Mouse (Mus musculus) embryonic facial prominence, embryonic 12.5 days (tissue): Measurements from ENCODE around the gene Lrrc23. TPM values are rescaled to one million over a fixed set of nuclear protein-coding genes. Genes with fewer than 3 reads are reported as not detected.
A peak's percentile ranks its signal among the peaks of the same experiment; 100 is the strongest.

Source experiments
- ATAC-seq: fragments of 200-750 bp; cut with Nextera tagmentation; 2 replicates; pipeline ENCODE4 v1.8.0; 2017; ENCODE audit not compliant: insufficient number of reproducible peaks, insufficient read depth, low FRiP score, low TSS enrichment
- H3K27ac ChIP-seq: fragments of 300-500 bp; sonication (generic); 2 replicates; pipeline ENCODE4 v1.5.1; 2016; ENCODE audit warnings: mild to moderate bottlenecking
- H3K27me3 ChIP-seq: fragments of 300-500 bp; sonication (generic); 2 replicates; pipeline ENCODE4 v1.6.1; 2016; ENCODE audit warnings: mild to moderate bottlenecking, moderate library complexity
- H3K36me3 ChIP-seq: fragments of 300-500 bp; sonication (generic); 2 replicates; pipeline ENCODE4 v1.6.1; 2016; ENCODE audit warnings: mild to moderate bottlenecking
- H3K4me1 ChIP-seq: fragments of 300-500 bp; sonication (generic); 2 replicates; pipeline ENCODE4 v1.6.1; 2016
- H3K4me2 ChIP-seq: fragments of 300-500 bp; sonication (generic); replicated peaks from 2 replicates; pipeline ENCODE4 v1.6.1; 2016; ENCODE audit warnings: mild to moderate bottlenecking, moderate library complexity
- H3K4me3 ChIP-seq: fragments of 300-500 bp; sonication (generic); 2 replicates; pipeline ENCODE4 v1.5.1; 2016; ENCODE audit warnings: mild to moderate bottlenecking
- H3K9ac ChIP-seq: fragments of 300-500 bp; sonication (generic); 2 replicates; pipeline ENCODE4 v1.6.1; 2016; ENCODE audit warnings: mild to moderate bottlenecking, moderate library complexity
- H3K9me3 ChIP-seq: fragments of 300-500 bp; sonication (generic); 2 replicates; pipeline ENCODE4 v1.6.1; 2016; ENCODE audit warnings: mild to moderate bottlenecking, moderate library complexity
- WGBS: fragments of 180-500 bp; shearing (Covaris S2); methylation state at CpG from one replicate; pipeline ENCODE4 v1.1.7; 2016; 5-methylcytosine and 5-hydroxymethylcytosine counted together
- polyA plus RNA-seq: library from polyadenylated mRNA; unstranded; fragments of >200 nt; fragmentation: Nextera tagmentation; extraction: Ambion mirVana; gene quantifications from 2 replicates; pipeline ENCODE4 v1.2.1, GENCODE M21; 2016

Gene Lrrc23
- polyA plus RNA-seq = 0.59 and 1.0 TPM in 2 replicates

DNA sequence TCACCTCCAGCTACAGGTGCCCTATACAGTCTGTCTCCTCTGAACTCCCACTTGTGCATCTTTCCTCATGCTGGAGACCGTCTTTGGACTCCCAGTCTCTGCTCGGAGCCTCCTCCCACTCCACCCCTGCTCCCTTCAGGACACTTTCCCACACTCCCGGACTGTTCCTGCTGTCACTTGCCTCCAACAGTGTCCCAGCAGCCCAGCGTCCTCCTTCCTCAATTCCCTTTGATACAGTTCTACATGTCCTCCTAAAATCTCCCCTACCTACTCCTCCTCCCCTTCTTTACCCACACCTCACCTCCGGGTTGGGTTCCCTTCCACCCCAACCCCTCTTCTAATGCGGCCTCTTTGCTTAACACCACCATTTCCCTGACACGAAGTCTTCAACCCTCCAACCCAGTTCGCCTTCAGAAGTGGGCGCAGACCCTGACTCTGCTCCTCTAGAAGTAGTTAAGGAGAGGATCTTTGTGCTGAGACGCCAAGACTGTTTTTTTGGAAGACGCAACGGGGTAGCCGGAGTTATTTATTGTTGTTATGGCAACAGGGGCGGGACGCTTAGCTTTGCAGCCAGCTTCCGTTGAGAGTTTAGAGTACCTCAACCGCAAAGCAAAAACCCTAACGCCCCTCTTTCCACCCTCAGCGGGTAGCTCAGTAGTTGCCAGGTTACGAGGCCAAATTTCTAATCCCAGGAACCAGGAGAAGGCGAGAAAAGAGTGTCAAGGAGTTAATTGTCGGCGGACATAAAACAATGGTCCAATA is at the start of gene Lrrc23:
TSS of gene Lrrc23 (minus strand) at position 506 of the 762 bp plus-strand sequence.
- H3K4me1 ChIP-seq = peaks cover 11% of the 10 kb centered on the region; the same call in 1 of the 2 replicates
- 0 out of 2 replicates have a peak, but pooled peaks have one; percentile 3 for ATAC-seq
- H3K9me3 ChIP-seq = no peaks in the 10 kb centered on the region
- H3K9ac ChIP-seq = peak within 1 kb of the TSS; percentile 2; the same call in 1 of the 2 replicates
- H3K36me3 ChIP-seq = no peaks in the 10 kb centered on the region
- peak within 1 kb of the TSS; percentile 70 for H3K4me2 ChIP-seq
- 2% methylated on average over 23 of the region's 23 CpGs for WGBS
- H3K27ac ChIP-seq = no peak within 1 kb of the TSS
- peak within 1 kb of the TSS; percentile 37 for H3K4me3 ChIP-seq
- H3K27me3 ChIP-seq = peaks cover 5% of the 10 kb centered on the region

GRCm38 (mm10) chr6:124828101-124828592 is 48.6 kb upstream of the Lrrc23 start:
- Histone ChIP-seq H3K9ac (peak overlapping the region; percentile 69), H3K27ac (peak overlapping the region; percentile 79; the same call in 1 of the 2 replicates), H3K27me3 (no peaks in the 10 kb centered on the region), H3K9me3 (no peaks in the 10 kb centered on the region), H3K4me3 (peak overlapping the region; percentile 62), H3K4me2 (peak overlapping the region; percentile 88), H3K36me3 (peaks cover 50% of the 10 kb centered on the region), H3K4me1 (peaks cover 23% of the 10 kb centered on the region)
- WGBS = 25% methylated on average over 10 of the region's 10 CpGs
- ATAC-seq = no peak

DNA sequence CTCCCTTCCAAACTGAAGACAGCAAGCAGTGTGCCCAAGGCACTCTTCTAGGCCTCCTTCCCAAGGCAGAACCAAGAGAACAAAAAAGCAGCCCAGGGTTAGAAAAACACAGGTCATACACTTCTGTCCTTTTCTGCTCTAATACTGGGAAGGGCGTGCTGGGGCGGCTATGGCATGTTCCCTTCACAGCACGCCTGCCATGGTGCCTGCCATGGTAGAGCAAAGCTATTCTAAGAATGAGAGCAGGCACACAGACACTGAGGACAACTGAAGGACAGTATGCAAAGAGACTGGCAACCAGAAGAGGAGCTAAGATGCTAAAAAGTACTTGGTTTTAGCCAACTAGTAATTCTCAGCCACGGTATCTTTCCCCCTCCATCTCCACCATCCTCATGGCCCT is 42.5 kb upstream of the Lrrc23 start:
- no peak for ATAC-seq
- peaks cover 95% of the 10 kb centered on the region for H3K36me3 ChIP-seq

DNA sequence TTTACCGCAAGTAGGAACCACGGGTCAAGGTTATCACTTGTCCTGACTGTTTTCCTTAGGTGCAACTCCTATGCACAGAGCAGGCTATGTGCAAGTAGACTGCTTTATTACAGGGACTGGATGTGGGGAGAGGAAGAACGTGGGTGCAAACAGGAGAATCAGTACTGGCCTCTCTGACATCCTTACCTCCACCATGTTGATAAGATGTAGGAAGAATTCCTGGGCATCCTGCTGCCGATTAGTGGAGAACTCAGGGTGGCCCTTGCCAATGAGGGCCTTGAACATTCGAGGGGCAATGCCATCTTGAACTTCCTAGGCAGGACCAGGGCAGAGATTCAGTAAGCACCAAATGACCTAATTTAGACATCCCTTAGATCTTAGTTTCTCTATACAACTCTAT is 41.4 kb upstream of the Lrrc23 start:
- WGBS = 91% methylated on average over 5 of the region's 5 CpGs
- Histone ChIP-seq H3K9me3 (no peaks in the 10 kb centered on the region), H3K4me3 (no peak overlapping the region), H3K27me3 (no peaks in the 10 kb centered on the region), H3K9ac (no peak overlapping the region), H3K27ac (no peak overlapping the region), H3K4me1 (no peaks in the 10 kb centered on the region), H3K4me2 (no peak overlapping the region), H3K36me3 (peaks cover 100% of the 10 kb centered on the region)
- no peak for ATAC-seq

More for the DNA sequence above, 42.5 kb upstream of the Lrrc23 start:
- Histone ChIP-seq H3K27ac (no peak overlapping the region), H3K4me1 (no peaks in the 10 kb centered on the region), H3K9ac (no peak overlapping the region), H3K9me3 (no peaks in the 10 kb centered on the region), H3K27me3 (no peaks in the 10 kb centered on the region), H3K4me2 (no peak overlapping the region), H3K4me3 (no peak overlapping the region)
- WGBS = 94% methylated on average over 4 of the region's 4 CpGs

GRCm38 (mm10) chr6:124817971-124818370 is 38.4 kb upstream of the Lrrc23 start:
- H3K27me3 ChIP-seq = no peaks in the 10 kb centered on the region
- peaks cover 11% of the 10 kb centered on the region for H3K4me1 ChIP-seq
- no peak overlapping the region for H3K9ac ChIP-seq
- peaks cover 80% of the 10 kb centered on the region for H3K36me3 ChIP-seq
- ATAC-seq = no peak
- no peak overlapping the region for H3K27ac ChIP-seq
- H3K4me3 ChIP-seq = no peak overlapping the region
- no peaks in the 10 kb centered on the region for H3K9me3 ChIP-seq
- H3K4me2 ChIP-seq = no peak overlapping the region
- 94% methylated on average over 8 of the region's 8 CpGs for WGBS

- Histone ChIP-seq H3K27me3 (no peaks in the 10 kb centered on the region), H3K4me1 (peaks cover 15% of the 10 kb centered on the region), H3K27ac (no peak overlapping the region), H3K4me2 (no peak overlapping the region), H3K9ac (no peak overlapping the region), H3K36me3 (peaks cover 76% of the 10 kb centered on the region), H3K9me3 (no peaks in the 10 kb centered on the region), H3K4me3 (no peak overlapping the region)
- no peak for ATAC-seq
- 96% methylated on average over 8 of the region's 8 CpGs for WGBS
Measured at GRCm38 (mm10) chr6:124817563-124817962, 38.0 kb upstream of the Lrrc23 start.

DNA sequence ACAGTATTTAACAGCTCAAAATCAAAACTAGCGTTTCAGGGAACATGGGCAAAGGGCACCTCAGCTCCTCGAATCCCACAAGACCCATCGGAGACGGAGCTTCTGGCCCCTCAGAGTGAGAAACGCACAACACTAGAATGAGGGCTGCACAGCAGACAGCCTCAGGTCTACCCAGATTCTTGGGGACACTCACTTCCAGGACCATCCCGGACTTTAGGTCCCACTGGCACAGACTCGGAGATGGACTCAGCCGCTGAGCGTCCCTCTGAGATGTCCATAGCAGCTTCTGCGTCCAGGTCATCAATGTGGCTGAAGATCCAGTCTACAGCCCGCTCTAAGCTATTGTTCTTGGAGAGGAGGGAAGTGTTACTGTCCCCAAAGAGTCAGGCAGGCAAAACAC is 37.6 kb upstream of the Lrrc23 start:
- no peak overlapping the region for H3K4me2 ChIP-seq
- H3K36me3 ChIP-seq = peaks cover 74% of the 10 kb centered on the region
- H3K27ac ChIP-seq = no peak overlapping the region
- H3K9ac ChIP-seq = no peak overlapping the region
- H3K9me3 ChIP-seq = no peaks in the 10 kb centered on the region
- H3K4me1 ChIP-seq = peaks cover 19% of the 10 kb centered on the region
- no peak overlapping the region for H3K4me3 ChIP-seq
- no peaks in the 10 kb centered on the region for H3K27me3 ChIP-seq
- no peak for ATAC-seq
- WGBS = 94% methylated on average over 11 of the region's 11 CpGs

DNA sequence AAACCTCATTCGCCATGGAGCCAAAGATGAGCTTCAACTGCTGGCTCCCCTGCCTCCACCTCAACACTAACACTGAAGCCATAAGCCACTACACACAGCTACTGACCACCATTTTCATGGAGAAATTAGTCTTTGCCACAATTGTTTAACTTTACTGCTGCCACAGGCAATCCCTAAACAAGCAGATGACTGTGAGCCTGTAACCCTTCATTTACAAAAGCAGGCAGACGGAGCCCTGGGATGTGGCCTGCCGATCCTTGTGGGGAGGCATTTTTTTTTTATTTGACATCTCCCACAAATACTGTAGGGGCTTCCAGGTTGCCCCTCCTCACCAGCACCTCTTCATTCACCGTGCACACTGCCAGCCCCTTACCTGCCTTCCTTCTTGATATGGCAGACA is 37.1 kb upstream of the Lrrc23 start:
- no peaks in the 10 kb centered on the region for H3K27me3 ChIP-seq
- H3K9ac ChIP-seq = no peak overlapping the region
- no peak overlapping the region for H3K27ac ChIP-seq
- ATAC-seq = no peak
- no peak overlapping the region for H3K4me2 ChIP-seq
- H3K36me3 ChIP-seq = peaks cover 74% of the 10 kb centered on the region
- 93% methylated on average over 4 of the region's 4 CpGs for WGBS
- no peaks in the 10 kb centered on the region for H3K9me3 ChIP-seq
- peaks cover 22% of the 10 kb centered on the region for H3K4me1 ChIP-seq
- H3K4me3 ChIP-seq = no peak overlapping the region

DNA sequence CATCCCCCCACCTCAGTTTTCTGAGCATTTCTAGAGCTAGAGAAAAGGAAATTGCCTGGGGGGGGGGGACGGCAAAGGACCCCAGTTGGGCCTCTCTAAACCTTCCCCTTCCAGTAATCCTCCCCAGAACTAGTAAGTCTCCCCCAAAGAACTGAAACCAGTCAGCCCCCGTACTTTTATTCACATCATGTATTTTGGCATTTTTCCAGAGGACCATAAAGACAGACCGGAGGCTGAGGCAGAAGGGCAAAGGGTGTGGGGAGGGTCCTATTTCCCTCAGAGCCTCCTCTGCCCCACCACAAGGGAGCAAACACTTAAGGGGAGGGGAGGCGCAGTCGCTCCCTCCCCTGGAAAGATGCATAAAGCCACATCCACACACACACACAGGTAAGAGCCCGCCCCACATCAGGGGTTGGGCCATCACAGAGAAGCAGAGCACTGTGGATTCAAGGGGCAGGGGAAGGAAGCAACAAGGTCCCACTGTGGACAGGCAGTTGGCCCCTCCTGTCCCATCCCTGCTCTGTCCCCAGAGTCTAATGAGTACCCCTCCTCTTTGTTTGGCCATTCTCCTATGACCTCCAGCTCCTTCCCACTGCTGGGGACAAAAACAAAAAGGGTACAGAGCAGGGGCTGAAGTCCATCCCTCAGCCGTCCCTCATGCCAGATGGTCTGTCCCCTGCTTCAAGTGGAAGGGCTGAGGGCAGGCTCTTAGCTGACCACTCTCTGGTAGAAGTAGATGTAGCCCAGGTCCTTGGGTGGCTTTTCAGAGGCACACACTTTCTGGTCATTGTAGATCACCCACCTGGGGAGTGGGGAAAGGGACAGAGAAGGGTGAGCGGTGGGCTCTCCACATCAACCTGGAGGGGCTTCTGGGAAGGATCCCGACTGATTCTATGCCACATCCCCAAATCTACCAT is 35.6 kb upstream of the Lrrc23 start:
- no peak overlapping the region for H3K4me2 ChIP-seq
- no peak for ATAC-seq
- H3K4me1 ChIP-seq = peaks cover 26% of the 10 kb centered on the region
- peak overlapping the region; percentile 89; the same call in 1 of the 2 replicates for H3K27ac ChIP-seq
- no peaks in the 10 kb centered on the region for H3K27me3 ChIP-seq
- no peak overlapping the region for H3K4me3 ChIP-seq
- 67% methylated on average over 9 of the region's 9 CpGs for WGBS
- no peaks in the 10 kb centered on the region for H3K9me3 ChIP-seq
- H3K9ac ChIP-seq = no peak overlapping the region
- H3K36me3 ChIP-seq = peaks cover 72% of the 10 kb centered on the region

GRCm38 (mm10) chr6:124814448-124814847 is 34.9 kb upstream of the Lrrc23 start:
- Histone ChIP-seq H3K4me2 (peak overlapping the region; percentile 61), H3K9me3 (no peaks in the 10 kb centered on the region), H3K4me3 (peak overlapping the region; percentile 88), H3K27me3 (no peaks in the 10 kb centered on the region), H3K4me1 (peaks cover 32% of the 10 kb centered on the region), H3K9ac (peak overlapping the region; percentile 24; the same call in 1 of the 2 replicates), H3K36me3 (peaks cover 66% of the 10 kb centered on the region), H3K27ac (peak overlapping the region; percentile 89; the same call in 1 of the 2 replicates)
- 35% methylated on average over 8 of the region's 8 CpGs for WGBS
- ATAC-seq = 0 out of 2 replicates have a peak, but pooled peaks have one; percentile 23

GRCm38 (mm10) chr6:124813933-124814332 is 34.4 kb upstream of the Lrrc23 start, which contains the start of gene Tpi1:
Tpi1 (minus strand) TSS chr6:124814296.
- Histone ChIP-seq H3K27me3 (no peaks in the 10 kb centered on the region), H3K27ac (peak within 1 kb of the TSS; percentile 89), H3K4me1 (peaks cover 33% of the 10 kb centered on the region), H3K9ac (peak within 1 kb of the TSS; percentile 91), H3K4me3 (peak within 1 kb of the TSS; percentile 88), H3K4me2 (peak within 1 kb of the TSS; percentile 61), H3K36me3 (peaks cover 61% of the 10 kb centered on the region), H3K9me3 (no peaks in the 10 kb centered on the region)
- under 1% methylated on average over 22 of the region's 22 CpGs for WGBS
- peak; percentile 84 for ATAC-seq
